Comparison of ENCODE assay signal across 8 mouse cellular contexts in genomic region chr3:65829230-65829629, GRCm38 (mm10).
DNase-seq lines count a peak whose midpoint lies in the region; ATAC-seq lines count a peak whose summit lies in the region.

No protein-coding gene starts in this region.

- intact Hi-C loops in left cerebral cortex, postnatal 36 days (cut with DNase I): no loop called here
- intact Hi-C loops in gastrocnemius, postnatal 36 days (cut with DNase I): no loop called here

- no peak overlapping the region for H3K4me2 ChIP-seq in intestine, embryonic 15.5 days (replicated peaks)
- no peak overlapping the region for H3K4me2 ChIP-seq in lung, embryonic 16.5 days (ENCODE audit: low read depth, low read length)

- H3K4me1 ChIP-seq in intestine, embryonic 15.5 days (replicated peaks): 0 out of 2 replicates have a peak, but pooled peaks cover 3% of the 10 kb centered on the region
- H3K4me1 ChIP-seq in lung, embryonic 16.5 days (replicated peaks; ENCODE audit: control insufficient read depth, insufficient read depth, low read length): peaks cover 21% of the 10 kb centered on the region

- peak; percentile 14 to 19 for DNase-seq in left cerebral cortex, adult 18-20 months (ENCODE audit: low spot score in 2 of 2)
- DNase-seq in left cerebral cortex, postnatal 36 days (ENCODE audit: low spot score in 2 of 2): no peak
- peak; percentile 76 for DNase-seq in cerebellum, adult 9-11 months
- peak; percentile 52 to 82 for DNase-seq in gastrocnemius, postnatal 36 days
- peak; percentile 66 to 71 for DNase-seq in right cerebral cortex, postnatal 10 days (ENCODE audit: low spot score in 2 of 2)

- no peaks in the 10 kb centered on the region for H3K36me3 ChIP-seq in intestine, embryonic 15.5 days
- H3K36me3 ChIP-seq in lung, embryonic 16.5 days (ENCODE audit: control insufficient read depth, insufficient read depth, low read length): no peaks in the 10 kb centered on the region

- H3K9me3 ChIP-seq in intestine, embryonic 15.5 days: no peaks in the 10 kb centered on the region
- H3K9me3 ChIP-seq in lung, embryonic 16.5 days (ENCODE audit: control insufficient read depth, low read length): no peaks in the 10 kb centered on the region

- H3K27me3 ChIP-seq in intestine, embryonic 15.5 days (replicated peaks): no peaks in the 10 kb centered on the region
- H3K27me3 ChIP-seq in lung, embryonic 16.5 days (ENCODE audit: control insufficient read depth, insufficient read depth, low read depth, low read length): no peaks in the 10 kb centered on the region

- ATAC-seq in intestine, embryonic 15.5 days: peak; percentile 56; the same call in 1 of the 2 replicates
- peak; percentile 78 for ATAC-seq in lung, embryonic 16.5 days (ENCODE audit: low read depth)
- ATAC-seq in activated CD4-positive, CD25-positive, alpha-beta regulatory T cell, adult 4 months: no peak

- WGBS in intestine, embryonic 15.5 days: 22% methylated on average over 7 of the region's 7 CpGs
- WGBS in lung, embryonic 16.5 days: 13% methylated on average over 6 of the region's 7 CpGs

- H3K4me3 ChIP-seq in intestine, embryonic 15.5 days (replicated peaks): no peak overlapping the region
- no peak overlapping the region for H3K4me3 ChIP-seq in lung, embryonic 16.5 days (ENCODE audit: low read length)

- no peak overlapping the region for H3K9ac ChIP-seq in intestine, embryonic 15.5 days
- H3K9ac ChIP-seq in lung, embryonic 16.5 days (ENCODE audit: low read length): no peak overlapping the region

- no peak overlapping the region for H3K27ac ChIP-seq in intestine, embryonic 15.5 days
- H3K27ac ChIP-seq in lung, embryonic 16.5 days (ENCODE audit: low read length): no peak overlapping the region

Comparison
In these comparisons a context has a peak if more than half of its experiments do, and no peak if none do; other contexts are left out.
1. DNase-seq: peak in left cerebral cortex, adult 18-20 months (2 of 2), cerebellum, adult 9-11 months (single experiment), gastrocnemius, postnatal 36 days (2 of 2) and right cerebral cortex, postnatal 10 days (2 of 2); none in left cerebral cortex, postnatal 36 days (0 of 2).